Mouse (Mus musculus) natural killer cell, adult 2 months (primary cell): Measurements from ENCODE around the gene Xndc1.

Experiments used
- DNase-seq, 2 experiments: peaks; one replicate each; pipeline ENCODE4 v3.0.0; 2022; ENCODE audit warnings: low spot score in 2 of 2

The Xndc1 gene

DNA sequence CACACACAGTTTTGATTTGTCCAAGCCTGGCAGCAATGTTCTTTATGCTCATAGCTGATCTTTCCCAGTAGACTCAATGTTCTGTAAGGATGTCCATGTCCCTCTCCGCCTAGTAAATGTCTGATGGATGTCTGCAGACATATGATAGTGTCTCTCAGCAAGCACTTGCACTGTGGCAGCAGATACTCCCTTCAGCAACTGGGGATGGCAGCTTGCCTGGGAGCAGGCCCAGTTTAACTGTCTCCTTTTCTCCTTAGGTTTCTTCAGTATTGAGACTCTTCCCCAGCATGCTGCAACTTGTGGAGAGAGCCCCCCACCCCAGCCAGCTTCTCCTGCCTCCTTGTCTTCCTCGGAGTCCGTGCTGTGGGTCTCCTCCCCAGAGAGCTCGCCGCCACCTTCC lies 16.5 kb downstream of the Xndc1 start:
- no peak for DNase-seq

DNA sequence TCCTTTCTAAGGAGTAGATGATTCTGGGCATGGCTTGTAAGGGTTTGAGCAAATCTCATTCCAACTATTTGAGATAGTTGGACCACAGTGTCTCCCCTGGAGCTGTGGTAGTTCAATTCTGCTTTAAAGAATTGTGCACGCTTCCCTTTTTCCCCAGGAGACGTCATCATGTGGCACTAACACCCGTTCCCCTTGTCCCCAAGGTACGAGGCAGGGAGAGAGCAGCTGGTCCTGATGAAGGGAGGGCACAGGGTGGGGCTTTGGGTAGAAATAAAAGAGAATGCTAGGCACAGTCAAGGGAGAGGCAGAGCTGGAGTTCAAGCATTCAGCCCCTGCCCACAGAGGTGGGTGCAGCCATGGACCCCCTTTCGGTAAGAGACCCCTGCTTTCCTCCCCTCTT lies 17.5 kb downstream of the Xndc1 start, which contains the start of gene Trpc2:
TSS of gene Trpc2 (plus strand) at position 301 of the 400 bp plus-strand sequence.
- no peak for DNase-seq

DNA sequence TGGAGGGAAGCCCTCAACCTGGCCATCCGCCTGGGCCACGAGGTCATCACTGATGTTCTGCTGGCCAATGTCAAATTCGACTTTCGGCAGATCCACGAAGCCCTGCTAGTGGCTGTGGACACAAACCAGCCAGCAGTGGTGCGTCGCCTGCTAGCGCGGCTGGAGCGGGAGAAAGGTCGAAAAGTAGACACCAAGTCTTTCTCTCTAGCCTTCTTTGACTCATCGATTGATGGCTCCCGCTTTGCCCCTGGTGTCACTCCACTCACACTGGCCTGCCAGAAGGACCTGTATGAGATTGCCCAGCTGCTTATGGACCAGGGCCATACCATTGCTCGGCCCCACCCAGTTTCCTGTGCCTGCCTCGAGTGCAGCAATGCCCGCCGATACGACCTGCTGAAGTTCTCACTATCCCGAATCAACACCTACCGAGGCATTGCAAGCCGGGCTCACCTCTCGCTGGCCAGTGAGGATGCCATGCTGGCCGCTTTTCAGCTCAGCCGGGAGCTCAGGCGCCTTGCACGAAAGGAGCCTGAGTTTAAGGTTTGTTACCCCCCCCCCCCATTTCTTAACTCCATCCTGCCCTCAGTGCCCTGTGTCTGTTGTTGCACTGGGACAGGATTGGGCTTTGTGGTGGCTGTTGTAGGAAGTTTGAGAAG lies 18.9 kb downstream of the Xndc1 start:
- no peak for DNase-seq

GRCm38 (mm10) chr7:102087336-102087735 lies 22.0 kb downstream of the Xndc1 start:
- DNase-seq, result no peak

GRCm38 (mm10) chr7:102099760-102100661 lies 34.7 kb downstream of the Xndc1 start:
- peak in 1 of 2 experiments; percentile 61 for DNase-seq

DNA sequence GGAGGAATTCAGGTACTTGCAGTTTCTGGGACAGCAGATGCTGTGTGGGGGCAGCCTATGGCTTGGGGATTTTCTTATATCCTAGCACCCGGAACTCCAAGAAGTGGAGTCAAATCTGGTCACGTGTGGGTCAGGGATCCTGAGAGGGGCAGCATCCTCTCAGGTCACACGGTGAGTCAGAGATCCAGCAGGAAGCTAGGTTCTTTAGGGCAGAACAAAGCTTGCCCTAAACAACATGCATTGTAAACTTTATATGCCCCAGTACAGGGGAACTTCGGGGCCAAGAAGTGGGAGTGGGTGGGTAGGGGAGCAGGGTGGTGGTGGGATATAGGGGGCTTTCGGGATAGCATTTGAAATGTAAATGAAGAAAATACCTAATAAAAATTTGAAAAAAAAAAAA lies 35.6 kb downstream of the Xndc1 start:
- no peak for DNase-seq

- DNase-seq, result no peak
These were observed 36.2 kb downstream of the Xndc1 start, which contains the start of gene Art1 for GRCm38 (mm10) chr7:102101487-102101886. Gene Art1 (plus strand): TSS chr7:102101743.

DNA sequence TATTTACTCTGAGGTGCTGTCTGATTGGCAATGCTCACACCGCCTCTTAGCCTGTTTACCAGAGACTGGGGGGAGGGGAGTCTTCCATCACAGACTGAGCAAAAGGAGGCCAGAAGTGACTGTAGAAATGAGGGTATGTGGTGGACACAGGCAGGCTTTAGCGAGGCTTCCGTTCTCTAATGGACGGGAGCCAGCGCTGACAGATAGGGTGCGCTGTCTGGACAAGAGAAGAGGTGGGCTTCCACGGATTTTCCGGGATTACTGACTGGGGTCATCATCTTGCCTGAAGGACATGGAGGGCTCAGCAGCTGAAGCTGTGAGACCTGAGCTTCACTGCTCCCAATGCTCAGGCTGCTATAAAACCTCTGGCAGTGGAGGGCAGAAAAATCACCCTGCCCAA lies 36.9 kb downstream of the Xndc1 start:
- DNase-seq, result no peak

DNA sequence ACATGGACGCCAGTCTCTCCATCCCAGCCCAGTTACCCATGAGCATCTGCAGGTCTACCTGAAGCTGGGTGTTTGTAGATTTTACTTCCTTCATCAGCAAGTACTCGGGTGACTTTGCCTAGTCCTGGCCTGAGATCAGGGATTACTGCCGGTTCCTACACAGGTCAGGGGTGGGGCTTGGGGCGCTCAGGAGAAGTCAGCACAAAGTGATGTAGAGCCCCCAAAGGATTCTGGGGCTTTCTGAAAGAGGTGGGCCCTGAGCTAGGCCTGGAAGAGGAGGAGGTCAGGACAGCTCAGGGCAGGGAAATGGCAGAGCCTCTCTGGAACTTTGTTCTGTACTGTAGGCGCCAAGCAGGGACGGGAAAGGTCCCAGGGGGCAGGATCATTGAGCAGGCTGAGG lies 37.4 kb downstream of the Xndc1 start:
- DNase-seq, result no peak

DNA sequence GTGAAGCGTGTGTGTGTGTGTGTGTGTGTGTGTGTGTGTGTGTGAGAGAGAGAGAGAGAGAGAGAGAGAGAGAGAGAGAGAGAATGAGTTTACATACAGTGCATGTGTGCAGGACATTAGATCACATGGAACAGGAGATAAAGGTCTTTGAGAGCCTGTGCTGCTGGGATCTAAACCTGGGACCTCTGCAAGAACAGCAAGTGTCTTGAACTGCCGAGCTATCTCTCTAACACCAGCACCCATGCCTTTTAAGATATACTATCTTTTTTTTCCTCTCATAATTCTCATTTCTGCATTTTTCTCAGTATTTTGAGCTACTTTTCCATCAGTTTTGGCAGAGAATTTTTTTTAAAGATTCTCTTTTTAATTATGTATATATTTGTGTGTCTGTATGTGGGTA lies 38.2 kb downstream of the Xndc1 start:
- DNase-seq, result no peak

GRCm38 (mm10) chr7:102104126-102104525 lies 38.8 kb downstream of the Xndc1 start:
- no peak for DNase-seq

DNA sequence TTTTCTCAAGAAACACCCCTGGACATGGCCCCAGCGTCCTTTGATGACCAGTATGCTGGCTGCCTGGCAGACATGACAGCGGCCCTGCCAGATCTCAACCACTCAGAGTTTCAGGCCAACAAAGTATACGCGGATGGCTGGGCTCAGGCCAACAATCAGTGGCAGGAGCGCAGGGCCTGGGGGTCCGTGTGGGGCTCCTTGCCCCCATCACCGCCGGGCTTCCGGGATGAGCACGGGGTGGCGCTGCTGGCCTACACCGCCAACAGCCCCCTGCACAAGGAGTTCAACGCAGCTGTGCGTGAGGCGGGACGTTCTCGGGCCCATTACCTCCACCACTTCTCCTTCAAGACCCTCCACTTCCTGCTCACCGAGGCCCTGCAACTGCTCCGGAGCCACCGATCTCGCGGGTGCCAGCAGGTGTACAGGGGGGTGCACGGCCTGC lies 41.4 kb downstream of the Xndc1 start:
- DNase-seq, result no peak

GRCm38 (mm10) chr7:102108206-102108605 lies 42.9 kb downstream of the Xndc1 start:
- DNase-seq, result no peak

GRCm38 (mm10) chr7:102109171-102109570 lies 43.9 kb downstream of the Xndc1 start, which contains the start of gene Art5:
Gene Art5 (minus strand): TSS chr7:102109489.
- DNase-seq, result no peak

DNA sequence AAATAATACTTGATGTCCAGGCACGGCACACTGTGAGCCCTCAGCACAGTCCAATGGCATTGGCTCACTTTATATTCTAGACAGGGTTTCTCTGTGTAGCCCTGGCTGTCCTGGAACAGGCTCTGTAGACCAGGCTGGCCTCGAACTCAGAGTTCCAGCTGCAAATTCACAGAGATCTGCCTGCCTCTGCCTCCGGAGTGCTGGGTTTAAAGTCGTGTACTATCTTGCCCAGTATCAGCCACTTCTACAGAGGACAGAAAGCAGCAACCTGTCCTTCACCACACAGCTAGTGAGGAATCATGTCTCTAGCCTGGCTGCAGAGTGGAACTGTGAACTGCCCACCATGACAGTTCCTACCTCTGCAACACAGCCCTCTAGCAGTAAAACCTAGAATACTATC lies 44.4 kb downstream of the Xndc1 start:
- DNase-seq, result no peak

GRCm38 (mm10) chr7:102113151-102113729 lies 47.9 kb downstream of the Xndc1 start:
- DNase-seq, result no peak

- DNase-seq, result no peak
These were observed 51.4 kb downstream of the Xndc1 start, which contains the start of gene Chrna10 for GRCm38 (mm10) chr7:102116579-102117331. Gene Chrna10 (minus strand): TSS chr7:102116828.

DNA sequence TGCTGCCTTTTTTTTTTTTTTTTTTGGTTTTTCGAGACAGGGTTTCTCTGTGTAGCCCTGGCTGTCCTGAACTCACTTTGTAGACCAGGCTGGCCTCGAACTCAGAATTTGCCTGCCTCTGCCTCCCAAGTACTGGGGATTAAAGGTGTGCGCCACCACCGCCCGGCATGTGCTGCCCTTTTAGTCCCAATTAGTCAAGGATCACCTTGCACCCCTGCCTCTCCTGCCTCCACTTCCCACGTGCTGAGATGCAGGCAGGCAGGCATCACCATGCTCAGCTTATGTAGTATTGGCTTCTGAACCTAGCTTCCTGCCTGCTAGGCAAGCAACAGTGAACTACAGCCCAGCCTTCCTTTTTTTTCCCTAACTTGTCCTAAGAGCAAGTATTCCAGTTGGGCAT lies 52.1 kb downstream of the Xndc1 start:
- no peak for DNase-seq

DNA sequence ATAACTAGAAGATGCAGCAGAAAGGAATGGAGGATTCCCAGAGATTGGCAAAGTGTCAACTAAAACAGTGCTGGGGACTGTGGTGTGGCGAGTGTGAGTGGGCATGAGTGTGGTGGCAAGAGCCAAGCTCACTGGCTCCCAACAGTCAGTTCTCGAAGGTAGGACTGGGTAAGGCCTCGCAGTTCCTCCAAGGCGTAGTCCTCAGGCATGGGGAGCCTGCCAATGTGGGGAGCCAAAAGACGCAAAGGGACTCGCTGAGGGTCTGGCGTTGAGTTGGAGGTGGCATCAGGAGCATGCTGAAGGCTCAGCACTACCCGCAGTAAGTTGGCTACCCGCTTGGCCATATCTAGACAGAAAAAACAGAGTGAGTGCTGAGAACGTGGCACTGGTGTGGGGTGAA lies 55.0 kb downstream of the Xndc1 start:
- no peak for DNase-seq

- DNase-seq, result no peak
These were observed 67.1 kb downstream of the Xndc1 start for GRCm38 (mm10) chr7:102132395-102132794.
